ENCODE assay signal across 8 mouse cellular contexts in the genomic region with DNA sequence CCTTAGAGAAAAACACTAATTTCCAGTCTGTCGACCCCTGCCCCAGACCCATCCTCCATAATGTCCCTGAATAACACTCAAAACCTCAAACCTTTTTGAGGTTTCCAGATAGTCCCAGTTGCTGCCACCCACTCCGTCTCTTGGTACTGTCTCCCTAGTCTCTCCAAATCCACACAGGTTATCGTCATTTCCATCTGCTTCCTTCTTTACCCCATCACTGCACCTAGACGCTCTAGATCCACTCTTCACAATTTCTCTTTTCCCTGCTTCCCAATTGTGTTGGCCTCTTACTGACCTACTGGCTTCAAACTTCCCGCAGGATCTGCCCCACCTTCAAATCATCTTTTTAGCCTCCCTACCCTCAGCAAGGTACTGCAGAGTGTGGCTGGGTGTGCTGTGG. TPM values are rescaled to one million over a fixed set of nuclear protein-coding genes. Genes with fewer than 3 reads are reported as not detected.
A peak's percentile ranks its signal among the peaks of the same experiment; 100 is the strongest.
DNase-seq lines count a peak whose midpoint lies in the region; ATAC-seq and TF ChIP-seq lines count a peak whose summit lies in the region.

No protein-coding gene starts in this region.

- H3K4me1 ChIP-seq in lung, embryonic 16.5 days (replicated peaks; ENCODE audit: control insufficient read depth, insufficient read depth, low read length): peaks cover 12% of the 10 kb centered on the region
- peaks cover 8% of the 10 kb centered on the region for H3K4me1 ChIP-seq in forebrain, embryonic 14.5 days (ENCODE audit: control insufficient read depth, insufficient read depth, low read length)
- peaks cover 11% of the 10 kb centered on the region for H3K4me1 ChIP-seq in limb, embryonic 14.5 days (ENCODE audit: control insufficient read depth, insufficient read depth, low read length)
- H3K4me1 ChIP-seq in stomach, embryonic 14.5 days (ENCODE audit: control insufficient read depth, insufficient read depth, low read length): peaks cover 13% of the 10 kb centered on the region; the same call in 1 of the 2 replicates

- H3K27ac ChIP-seq in lung, embryonic 16.5 days (ENCODE audit: low read length): no peak overlapping the region
- H3K27ac ChIP-seq in forebrain, embryonic 14.5 days (ENCODE audit: low read depth, low read length): no peak overlapping the region
- H3K27ac ChIP-seq in limb, embryonic 14.5 days (replicated peaks; ENCODE audit: low read depth, low read length): 0 out of 2 replicates have a peak overlapping the region, but pooled peaks have one; percentile 26
- peak overlapping the region; percentile 77; the same call in 1 of the 2 replicates for H3K27ac ChIP-seq in stomach, embryonic 14.5 days (ENCODE audit: low read length)

- peak; percentile 10; the same call in 1 of the 2 replicates for ATAC-seq in lung, embryonic 16.5 days (ENCODE audit: low read depth)
- ATAC-seq in forebrain, embryonic 14.5 days: no peak
- no peak for ATAC-seq in limb, embryonic 14.5 days (ENCODE audit: low FRiP score, low read depth)
- 0 out of 2 replicates have a peak, but pooled peaks have one; percentile 6 for ATAC-seq in stomach, embryonic 14.5 days (ENCODE audit: insufficient number of reproducible peaks, insufficient read depth, low FRiP score, low read depth)
- no peak for ATAC-seq in frontal cortex, adult (ENCODE audit: low TSS enrichment)

- H3K4me2 ChIP-seq in lung, embryonic 16.5 days (ENCODE audit: low read depth, low read length): peak overlapping the region; percentile 74
- peak overlapping the region; percentile 82 for H3K4me2 ChIP-seq in forebrain, embryonic 14.5 days (ENCODE audit: low read length)
- peak overlapping the region; percentile 66 for H3K4me2 ChIP-seq in limb, embryonic 14.5 days (replicated peaks; ENCODE audit: low read depth, low read length, severe bottlenecking)
- peak overlapping the region; percentile 51 for H3K4me2 ChIP-seq in stomach, embryonic 14.5 days (replicated peaks; ENCODE audit: low read depth, low read length)

- peak overlapping the region; percentile 60 for H3K4me3 ChIP-seq in lung, embryonic 16.5 days (ENCODE audit: low read length)
- peak overlapping the region; percentile 40 for H3K4me3 ChIP-seq in forebrain, embryonic 14.5 days (ENCODE audit: low read depth, low read length)
- H3K4me3 ChIP-seq in limb, embryonic 14.5 days (replicated peaks; ENCODE audit: low read length): peak overlapping the region; percentile 45
- peak overlapping the region; percentile 44 for H3K4me3 ChIP-seq in stomach, embryonic 14.5 days (ENCODE audit: low read depth, low read length)

- no peaks in the 10 kb centered on the region for H3K27me3 ChIP-seq in lung, embryonic 16.5 days (ENCODE audit: control insufficient read depth, insufficient read depth, low read depth, low read length)
- H3K27me3 ChIP-seq in forebrain, embryonic 14.5 days (replicated peaks; ENCODE audit: control insufficient read depth, insufficient read depth, low read length): no peaks in the 10 kb centered on the region
- H3K27me3 ChIP-seq in limb, embryonic 14.5 days (ENCODE audit: control insufficient read depth, insufficient read depth, low read length): no peaks in the 10 kb centered on the region
- no peaks in the 10 kb centered on the region for H3K27me3 ChIP-seq in stomach, embryonic 14.5 days (ENCODE audit: control insufficient read depth, insufficient read depth, low read length)

- DNase-seq in lung, postnatal 36 days: no peak
- DNase-seq in forebrain, embryonic 14.5 days (ENCODE audit: low spot score): no peak
- DNase-seq in limb, embryonic 14.5 days (ENCODE audit: low spot score): no peak
- no peak for DNase-seq in frontal cortex, postnatal 14 days (ENCODE audit: low spot score in 2 of 2)
- DNase-seq in kidney, adult 9 months: no peak

- peaks cover 7% of the 10 kb centered on the region for H3K36me3 ChIP-seq in lung, embryonic 16.5 days (ENCODE audit: control insufficient read depth, insufficient read depth, low read length)
- no peaks in the 10 kb centered on the region for H3K36me3 ChIP-seq in forebrain, embryonic 14.5 days (ENCODE audit: control insufficient read depth, insufficient read depth, low read length)
- peaks cover 10% of the 10 kb centered on the region for H3K36me3 ChIP-seq in limb, embryonic 14.5 days (ENCODE audit: control insufficient read depth, insufficient read depth, low read length)
- peaks cover 10% of the 10 kb centered on the region; the same call in 1 of the 2 replicates for H3K36me3 ChIP-seq in stomach, embryonic 14.5 days (ENCODE audit: control insufficient read depth, insufficient read depth, low read length)

- no peaks in the 10 kb centered on the region for H3K9me3 ChIP-seq in lung, embryonic 16.5 days (ENCODE audit: control insufficient read depth, low read length)
- no peaks in the 10 kb centered on the region for H3K9me3 ChIP-seq in forebrain, embryonic 14.5 days (replicated peaks; ENCODE audit: control insufficient read depth, low read length)
- no peaks in the 10 kb centered on the region for H3K9me3 ChIP-seq in limb, embryonic 14.5 days (ENCODE audit: control insufficient read depth, low read length)
- H3K9me3 ChIP-seq in stomach, embryonic 14.5 days (ENCODE audit: control insufficient read depth, low read depth, low read length): no peaks in the 10 kb centered on the region

- WGBS in lung, embryonic 16.5 days: 6% methylated on average over 5 of the region's 5 CpGs
- WGBS in forebrain, embryonic 14.5 days: 25% methylated on average over 5 of the region's 5 CpGs
- WGBS in limb, embryonic 14.5 days: 26% methylated on average over 5 of the region's 5 CpGs
- WGBS in stomach, embryonic 14.5 days: 15% methylated on average over 5 of the region's 5 CpGs

- no peak for TF ChIP-seq POLR2A in limb, embryonic 14.5 days (IDR thresholded peaks at IDR 0.05; ENCODE audit: borderline replicate concordance, extremely low read depth, insufficient read depth, insufficient read length)

- H3K9ac ChIP-seq in lung, embryonic 16.5 days (ENCODE audit: low read length): peak overlapping the region; percentile 75
- H3K9ac ChIP-seq in forebrain, embryonic 14.5 days (ENCODE audit: low read length): peak overlapping the region; percentile 61
- peak overlapping the region; percentile 65 for H3K9ac ChIP-seq in limb, embryonic 14.5 days (ENCODE audit: low read depth, low read length, severe bottlenecking)
- H3K9ac ChIP-seq in stomach, embryonic 14.5 days (replicated peaks; ENCODE audit: low read depth, low read length): peak overlapping the region; percentile 45

RNA-seq across cellular contexts. Expression of gene Rab13, which starts 7.6 kb away (rescaled TPM):
- polyA plus RNA-seq in lung, embryonic 16.5 days (2015; fragmentation: Nextera tagmentation; extraction: Ambion mirVana): 41.5 and 43.6 TPM in 2 replicates
- 11.3 and 11.9 TPM in 2 replicates for polyA plus RNA-seq in forebrain, embryonic 14.5 days (2014; fragmentation: Nextera tagmentation; extraction: Ambion mirVana)
- polyA plus RNA-seq in limb, embryonic 14.5 days (2012; rRNA removed): 23.8 and 35.8 TPM in 2 replicates
- 17.8 and 21.8 TPM in 2 replicates for polyA plus RNA-seq in limb, embryonic 14.5 days (2014; fragmentation: Nextera tagmentation; extraction: Ambion mirVana)
- 17.7 and 18.1 TPM in 2 replicates for polyA plus RNA-seq in stomach, embryonic 14.5 days (2014; fragmentation: Nextera tagmentation; extraction: Ambion mirVana)

RNA-seq across cellular contexts. Expression of gene Rps27, which starts 7.7 kb away (rescaled TPM):
- 1,630 and 1,729 TPM in 2 replicates for polyA plus RNA-seq in lung, embryonic 16.5 days (2015; fragmentation: Nextera tagmentation; extraction: Ambion mirVana)
- polyA plus RNA-seq in forebrain, embryonic 14.5 days (2014; fragmentation: Nextera tagmentation; extraction: Ambion mirVana): 1,051 and 1,622 TPM in 2 replicates
- polyA plus RNA-seq in limb, embryonic 14.5 days (2012; rRNA removed): 3,285 and 4,392 TPM in 2 replicates
- polyA plus RNA-seq in limb, embryonic 14.5 days (2014; fragmentation: Nextera tagmentation; extraction: Ambion mirVana): 2,297 and 2,465 TPM in 2 replicates
- 2,110 and 2,351 TPM in 2 replicates for polyA plus RNA-seq in stomach, embryonic 14.5 days (2014; fragmentation: Nextera tagmentation; extraction: Ambion mirVana)

RNA-seq across cellular contexts. Expression of gene Jtb, which starts 10.3 kb away (rescaled TPM):
- 91.0 and 93.6 TPM in 2 replicates for polyA plus RNA-seq in lung, embryonic 16.5 days (2015; fragmentation: Nextera tagmentation; extraction: Ambion mirVana)
- 118 and 124 TPM in 2 replicates for polyA plus RNA-seq in forebrain, embryonic 14.5 days (2014; fragmentation: Nextera tagmentation; extraction: Ambion mirVana)
- polyA plus RNA-seq in limb, embryonic 14.5 days (2012; rRNA removed): 74.2 and 78.2 TPM in 2 replicates
- 120 and 130 TPM in 2 replicates for polyA plus RNA-seq in limb, embryonic 14.5 days (2014; fragmentation: Nextera tagmentation; extraction: Ambion mirVana)
- polyA plus RNA-seq in stomach, embryonic 14.5 days (2014; fragmentation: Nextera tagmentation; extraction: Ambion mirVana): 112 and 116 TPM in 2 replicates

RNA-seq across cellular contexts. Expression of gene Creb3l4, which starts 22.2 kb away (rescaled TPM):
- 5.8 TPM in 2 replicates for polyA plus RNA-seq in lung, embryonic 16.5 days (2015; fragmentation: Nextera tagmentation; extraction: Ambion mirVana)
- 4.1 and 4.2 TPM in 2 replicates for polyA plus RNA-seq in forebrain, embryonic 14.5 days (2014; fragmentation: Nextera tagmentation; extraction: Ambion mirVana)
- polyA plus RNA-seq in limb, embryonic 14.5 days (2012; rRNA removed): 6.3 and 6.4 TPM in 2 replicates
- 6.7 and 10.0 TPM in 2 replicates for polyA plus RNA-seq in limb, embryonic 14.5 days (2014; fragmentation: Nextera tagmentation; extraction: Ambion mirVana)
- polyA plus RNA-seq in stomach, embryonic 14.5 days (2014; fragmentation: Nextera tagmentation; extraction: Ambion mirVana): 20.6 and 21.4 TPM in 2 replicates

RNA-seq across cellular contexts. Expression of gene Slc39a1, which starts 26.8 kb away (rescaled TPM):
- 105 and 110 TPM in 2 replicates for polyA plus RNA-seq in lung, embryonic 16.5 days (2015; fragmentation: Nextera tagmentation; extraction: Ambion mirVana)
- polyA plus RNA-seq in forebrain, embryonic 14.5 days (2014; fragmentation: Nextera tagmentation; extraction: Ambion mirVana): 40.0 and 47.0 TPM in 2 replicates
- polyA plus RNA-seq in limb, embryonic 14.5 days (2012; rRNA removed): 56.8 and 66.4 TPM in 2 replicates
- polyA plus RNA-seq in limb, embryonic 14.5 days (2014; fragmentation: Nextera tagmentation; extraction: Ambion mirVana): 104 and 111 TPM in 2 replicates
- polyA plus RNA-seq in stomach, embryonic 14.5 days (2014; fragmentation: Nextera tagmentation; extraction: Ambion mirVana): 114 and 119 TPM in 2 replicates

Comparison
In these comparisons a context has a peak if more than half of its experiments do, and no peak if none do; other contexts are left out.
1. ATAC-seq: peak in lung, embryonic 16.5 days (single experiment) and stomach, embryonic 14.5 days (single experiment); none in forebrain, embryonic 14.5 days (single experiment), limb, embryonic 14.5 days (single experiment) and frontal cortex, adult (single experiment).
2. H3K27ac ChIP-seq: peak in limb, embryonic 14.5 days (single experiment) and stomach, embryonic 14.5 days (single experiment); none in lung, embryonic 16.5 days (single experiment) and forebrain, embryonic 14.5 days (single experiment).
3. Peak in every context shown above with its lines, with median percentiles within 50 percentile points of each other: H3K4me2 ChIP-seq, H3K4me3 ChIP-seq and H3K9ac ChIP-seq.